Mouse (Mus musculus) C2C12 (cell line): ENCODE results near the gene Chchd10.

Source experiments
- CEBPB ChIP-seq: IDR thresholded peaks from one replicate; pipeline ENCODE4 v1.6.1; 2011; ENCODE audit warnings: low read depth, mild to moderate bottlenecking, control low read depth, moderate library complexity
- CTCF ChIP-seq: IDR thresholded peaks from one replicate; pipeline ENCODE4 v1.5.1; 2011; ENCODE audit not compliant: control insufficient read depth, insufficient read depth, insufficient read length
- FOSL1 ChIP-seq: IDR thresholded peaks from one replicate; pipeline ENCODE4 v1.8.0; 2011; ENCODE audit warnings: mild to moderate bottlenecking, low read length; ENCODE audit not compliant: poor library complexity, insufficient read depth, severe bottlenecking
- MAX ChIP-seq: IDR thresholded peaks from one replicate; pipeline ENCODE4 v1.6.1; 2011; ENCODE audit warnings: mild to moderate bottlenecking, control low read depth
- MYOD1 ChIP-seq: IDR thresholded peaks from one replicate; pipeline ENCODE4 v1.6.1; 2011; ENCODE audit warnings: low read depth; ENCODE audit not compliant: control insufficient read depth, insufficient read length
- MYOG ChIP-seq: IDR thresholded peaks from one replicate; pipeline ENCODE4 v1.6.1; 2011; ENCODE audit not compliant: control insufficient read depth, insufficient read length; ENCODE audit errors: extremely low read depth
- USF1 ChIP-seq: IDR thresholded peaks from one replicate; pipeline ENCODE4 v1.6.1; 2011; ENCODE audit warnings: low read depth, mild to moderate bottlenecking, control low read depth, moderate library complexity

GRCm38 (mm10) chr10:75910698-75911097 lies 22.2 kb upstream of the Chchd10 start:
- TF ChIP-seq CTCF (no peak), USF1 (no peak), MYOD1 (no peak), MAX (no peak), CEBPB (no peak), MYOG (no peak), FOSL1 (no peak)
